Mouse (Mus musculus): ENCODE results near the gene Psmd9. TPM values are rescaled to one million over a fixed set of nuclear protein-coding genes. Genes with fewer than 3 reads are reported as not detected.
A peak's percentile ranks its signal among the peaks of the same experiment; 100 is the strongest.

The Psmd9 gene
- polyA plus RNA-seq, 1 experiment: 31.0 TPM

DNA sequence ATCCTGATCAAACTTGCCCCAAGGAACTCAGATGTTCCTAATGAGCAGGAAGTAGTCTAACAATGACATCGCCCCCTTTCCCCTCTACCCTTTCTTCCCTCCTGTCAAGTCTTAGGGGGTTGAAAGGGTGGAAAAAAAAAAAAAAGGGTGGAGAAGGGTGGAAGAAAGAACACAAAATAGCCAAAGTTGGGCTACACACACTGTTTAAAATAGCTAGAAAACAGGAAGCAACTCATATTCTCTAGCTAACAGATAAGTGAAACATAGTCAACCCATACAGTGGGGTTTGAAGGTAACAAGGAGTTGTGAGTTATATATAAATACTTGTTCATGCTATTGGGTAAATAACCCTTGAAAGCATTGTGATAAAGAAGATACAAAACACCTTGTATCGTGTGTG lies 63.0 kb downstream of the Psmd9 start:
- H3K27ac ChIP-seq (ENCODE audit: insufficient read depth, low read depth, low read length): no peak overlapping the region
- TF ChIP-seq CTCF (IDR thresholded peaks at IDR 0.05; ENCODE audit: low read depth, low read length) (no peak), POLR2A (IDR thresholded peaks at IDR 0.05; ENCODE audit: borderline replicate concordance, low read depth, low read length) (no peak)
- no peak overlapping the region for H3K4me3 ChIP-seq (ENCODE audit: insufficient read depth, low read length)
- peaks cover 10% of the 10 kb centered on the region; the same call in 1 of the 2 replicates for H3K4me1 ChIP-seq (ENCODE audit: control insufficient read depth, insufficient read depth, low read length)

DNA sequence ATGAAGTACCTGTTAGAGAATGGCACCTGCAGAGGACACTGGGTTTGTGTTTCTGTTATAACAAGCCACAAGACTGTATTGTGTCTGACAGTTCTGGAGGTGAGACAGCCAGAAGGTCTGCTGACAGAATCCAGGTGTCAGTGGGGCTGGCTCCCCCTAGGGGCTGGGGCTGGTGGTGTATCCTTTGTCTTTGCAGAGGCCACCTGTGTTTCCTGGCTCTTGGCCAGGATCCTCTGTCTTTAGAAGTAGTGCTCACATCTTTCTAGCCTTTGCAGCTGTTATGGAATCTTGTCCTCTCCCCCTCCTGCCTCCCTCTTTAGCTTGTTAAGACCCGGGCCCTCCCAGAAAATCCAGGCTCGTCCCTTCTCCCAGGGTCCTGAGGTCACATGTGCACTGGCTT lies 66.5 kb downstream of the Psmd9 start:
- H3K27ac ChIP-seq (ENCODE audit: insufficient read depth, low read depth, low read length): no peak overlapping the region

DNA sequence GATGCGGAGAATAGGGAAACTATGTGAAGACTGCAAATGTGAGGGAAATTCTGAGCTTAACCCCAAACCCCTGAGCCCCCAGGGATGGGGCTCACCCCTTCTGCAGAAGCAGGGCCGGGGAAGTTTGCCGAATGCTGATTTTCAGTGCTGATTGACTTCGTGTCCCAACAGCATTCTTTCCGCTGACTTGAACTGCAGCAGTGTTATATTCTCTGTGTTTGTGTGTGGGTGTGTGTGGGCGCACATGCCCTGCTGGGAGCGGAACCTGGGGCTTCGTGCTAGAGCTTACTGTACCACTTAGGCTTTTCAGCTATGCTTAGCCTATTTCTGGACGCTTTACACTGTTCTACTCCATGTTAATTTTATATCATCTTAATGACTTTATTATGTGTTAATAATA lies 67.2 kb downstream of the Psmd9 start:
- no peak overlapping the region for H3K4me3 ChIP-seq (ENCODE audit: insufficient read depth, low read length)
- peaks cover 4% of the 10 kb centered on the region; the same call in 1 of the 2 replicates for H3K4me1 ChIP-seq (ENCODE audit: control insufficient read depth, insufficient read depth, low read length)
- TF ChIP-seq POLR2A (IDR thresholded peaks at IDR 0.05; ENCODE audit: borderline replicate concordance, low read depth, low read length): no peak
- TF ChIP-seq CTCF (IDR thresholded peaks at IDR 0.05; ENCODE audit: low read depth, low read length): no peak
- H3K27ac ChIP-seq (ENCODE audit: insufficient read depth, low read depth, low read length): no peak overlapping the region

More for the DNA sequence above, 66.5 kb downstream of the Psmd9 start:
- TF ChIP-seq POLR2A (IDR thresholded peaks at IDR 0.05; ENCODE audit: borderline replicate concordance, low read depth, low read length) (no peak), CTCF (IDR thresholded peaks at IDR 0.05; ENCODE audit: low read depth, low read length) (peak; percentile 39; the same call in 1 of the 2 replicates)
- peaks cover 4% of the 10 kb centered on the region; the same call in 1 of the 2 replicates for H3K4me1 ChIP-seq (ENCODE audit: control insufficient read depth, insufficient read depth, low read length)
- no peak overlapping the region for H3K4me3 ChIP-seq (ENCODE audit: insufficient read depth, low read length)

DNA sequence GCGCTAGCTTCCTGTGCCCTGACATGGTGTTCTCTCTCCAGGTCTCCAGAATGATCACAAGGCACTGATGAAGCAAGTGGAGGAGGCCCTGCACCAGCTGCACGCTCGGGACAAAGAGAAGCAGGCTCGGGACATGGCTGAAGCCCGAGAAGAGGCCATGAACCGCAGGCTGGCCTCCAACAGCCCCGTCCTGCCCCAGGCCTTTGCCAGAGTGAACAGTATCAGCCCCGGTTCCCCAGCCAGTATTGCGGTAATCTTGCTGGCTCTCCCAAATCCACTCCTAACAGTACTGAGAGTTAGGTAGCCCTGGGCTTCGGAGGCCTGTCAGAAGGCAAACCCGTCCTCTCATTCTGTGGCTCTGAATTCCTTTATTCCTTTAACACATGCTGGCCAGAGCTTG lies 70.3 kb downstream of the Psmd9 start:
- no peak for TF ChIP-seq POLR2A (IDR thresholded peaks at IDR 0.05; ENCODE audit: borderline replicate concordance, low read depth, low read length)
- TF ChIP-seq CTCF (IDR thresholded peaks at IDR 0.05; ENCODE audit: low read depth, low read length): no peak
- no peaks in the 10 kb centered on the region for H3K4me1 ChIP-seq (ENCODE audit: control insufficient read depth, insufficient read depth, low read length)
- H3K27ac ChIP-seq (ENCODE audit: insufficient read depth, low read depth, low read length): no peak overlapping the region
- no peak overlapping the region for H3K4me3 ChIP-seq (ENCODE audit: insufficient read depth, low read length)

DNA sequence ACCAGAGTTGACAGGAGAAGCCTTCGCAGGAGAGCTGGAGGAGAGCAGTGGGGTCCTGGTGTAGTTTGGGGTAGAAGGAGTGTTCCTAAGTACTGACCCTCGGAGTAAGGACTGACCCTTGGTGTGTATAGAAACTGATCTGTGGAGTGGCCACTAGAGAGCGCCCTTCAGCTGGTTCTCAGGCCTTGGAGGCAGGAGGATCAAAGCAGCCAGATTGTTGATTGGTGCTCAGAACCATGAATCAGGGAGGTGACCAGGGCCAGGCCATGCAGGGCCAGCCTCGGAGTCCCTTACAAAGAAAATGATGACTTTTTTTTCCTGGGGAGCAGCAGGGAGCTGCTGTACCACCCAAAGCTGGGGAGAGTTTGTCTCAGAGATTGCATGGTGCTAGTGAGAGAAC lies 76.3 kb downstream of the Psmd9 start:
- TF ChIP-seq POLR2A (IDR thresholded peaks at IDR 0.05; ENCODE audit: borderline replicate concordance, low read depth, low read length): no peak
- peak; percentile 71 for TF ChIP-seq CTCF (IDR thresholded peaks at IDR 0.05; ENCODE audit: low read depth, low read length)
- no peak overlapping the region for H3K4me3 ChIP-seq (ENCODE audit: insufficient read depth, low read length)
- H3K27ac ChIP-seq (ENCODE audit: insufficient read depth, low read depth, low read length): no peak overlapping the region
- no peaks in the 10 kb centered on the region for H3K4me1 ChIP-seq (ENCODE audit: control insufficient read depth, insufficient read depth, low read length)

GRCm38 (mm10) chr5:123251390-123251789 lies 82.2 kb downstream of the Psmd9 start:
- Histone ChIP-seq H3K27ac (ENCODE audit: insufficient read depth, low read depth, low read length) (no peak overlapping the region), H3K4me3 (ENCODE audit: insufficient read depth, low read length) (no peak overlapping the region), H3K4me1 (ENCODE audit: control insufficient read depth, insufficient read depth, low read length) (peaks cover 2% of the 10 kb centered on the region; the same call in 1 of the 2 replicates)
- TF ChIP-seq CTCF (IDR thresholded peaks at IDR 0.05; ENCODE audit: low read depth, low read length) (no peak), POLR2A (IDR thresholded peaks at IDR 0.05; ENCODE audit: borderline replicate concordance, low read depth, low read length) (no peak)

DNA sequence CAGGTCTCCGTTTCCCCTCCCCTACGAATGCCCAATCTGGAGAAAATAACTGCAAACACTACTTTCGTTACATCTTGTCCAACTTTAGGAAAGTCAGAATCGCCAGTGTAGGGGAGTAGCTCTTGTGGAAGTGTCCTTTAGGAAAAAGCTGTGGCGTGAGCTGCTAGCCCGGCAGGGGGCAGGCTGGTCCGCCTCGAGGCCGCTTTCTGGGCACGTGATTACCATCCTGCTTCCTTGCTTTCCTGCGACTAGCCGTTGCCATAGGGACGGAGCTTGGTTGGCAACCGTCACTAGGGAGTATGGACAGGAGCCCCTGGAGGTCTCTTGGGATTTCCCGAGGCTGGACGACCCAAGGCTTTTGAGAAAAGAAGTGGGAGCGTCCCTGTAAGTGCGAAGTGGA lies 82.6 kb downstream of the Psmd9 start, which contains the start of gene Wdr66:
TSS of gene Wdr66 (plus strand) at position 269 of the 400 bp plus-strand sequence.
- TF ChIP-seq CTCF (IDR thresholded peaks at IDR 0.05; ENCODE audit: low read depth, low read length) (peak; percentile 59; the same call in 1 of the 2 replicates), POLR2A (IDR thresholded peaks at IDR 0.05; ENCODE audit: borderline replicate concordance, low read depth, low read length) (no peak)
- Histone ChIP-seq H3K4me3 (ENCODE audit: insufficient read depth, low read length) (no peak within 1 kb of the TSS), H3K27ac (ENCODE audit: insufficient read depth, low read depth, low read length) (no peak within 1 kb of the TSS), H3K4me1 (ENCODE audit: control insufficient read depth, insufficient read depth, low read length) (peaks cover 6% of the 10 kb centered on the region; the same call in 1 of the 2 replicates)

- TF ChIP-seq POLR2A (IDR thresholded peaks at IDR 0.05; ENCODE audit: borderline replicate concordance, low read depth, low read length) (no peak), CTCF (IDR thresholded peaks at IDR 0.05; ENCODE audit: low read depth, low read length) (no peak)
- H3K4me1 ChIP-seq (ENCODE audit: control insufficient read depth, insufficient read depth, low read length): peaks cover 8% of the 10 kb centered on the region
- H3K4me3 ChIP-seq (ENCODE audit: insufficient read depth, low read length): peak overlapping the region; percentile 13; the same call in 1 of the 2 replicates
- peak overlapping the region; percentile 21 for H3K27ac ChIP-seq (ENCODE audit: insufficient read depth, low read depth, low read length)
Measured at GRCm38 (mm10) chr5:123256841-123257755, 87.9 kb downstream of the Psmd9 start.

DNA sequence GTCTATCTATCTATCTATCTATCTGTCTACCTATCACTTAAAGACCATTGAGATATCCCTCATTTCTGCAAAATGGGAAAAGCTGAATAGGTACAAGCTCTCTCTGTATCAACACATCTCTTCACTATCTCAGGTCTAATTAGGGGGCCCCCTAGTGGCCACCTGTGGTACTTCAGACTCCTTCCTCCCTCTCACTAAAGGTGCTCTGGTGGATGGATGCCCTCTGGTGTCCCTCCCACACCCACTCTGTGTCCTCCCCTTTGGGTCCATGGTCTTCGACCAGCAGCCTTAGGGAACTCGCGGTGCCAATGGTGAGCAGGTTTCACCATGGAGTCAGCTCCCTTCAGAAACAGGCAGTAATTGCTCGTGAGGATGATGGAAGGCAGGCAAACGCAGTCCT lies 89.8 kb downstream of the Psmd9 start:
- H3K4me3 ChIP-seq (ENCODE audit: insufficient read depth, low read length): no peak overlapping the region
- peaks cover 8% of the 10 kb centered on the region for H3K4me1 ChIP-seq (ENCODE audit: control insufficient read depth, insufficient read depth, low read length)
- TF ChIP-seq POLR2A (IDR thresholded peaks at IDR 0.05; ENCODE audit: borderline replicate concordance, low read depth, low read length): no peak
- TF ChIP-seq CTCF (IDR thresholded peaks at IDR 0.05; ENCODE audit: low read depth, low read length): peak; percentile 92
- no peak overlapping the region for H3K27ac ChIP-seq (ENCODE audit: insufficient read depth, low read depth, low read length)

- Histone ChIP-seq H3K4me3 (ENCODE audit: insufficient read depth, low read length) (no peak overlapping the region), H3K27ac (ENCODE audit: insufficient read depth, low read depth, low read length) (no peak overlapping the region), H3K4me1 (ENCODE audit: control insufficient read depth, insufficient read depth, low read length) (peaks cover 8% of the 10 kb centered on the region)
- TF ChIP-seq CTCF (IDR thresholded peaks at IDR 0.05; ENCODE audit: low read depth, low read length) (no peak), POLR2A (IDR thresholded peaks at IDR 0.05; ENCODE audit: borderline replicate concordance, low read depth, low read length) (no peak)
Measured at GRCm38 (mm10) chr5:123260698-123261097, 91.5 kb downstream of the Psmd9 start.
